Mouse (Mus musculus) hematopoietic stem cell, adult 5-6 weeks (primary cell): ENCODE results near the gene Rpp25. TPM values are rescaled to one million over a fixed set of nuclear protein-coding genes. Genes with fewer than 3 reads are reported as not detected.
A peak's percentile ranks its signal among the peaks of the same experiment; 100 is the strongest.

Experiments
- ATAC-seq, 2 experiments: fragments of 125-278 bp in 1 of 2; replicated peaks in 1 of 2; 2 replicates each; pipeline ENCODE4 v1.8.0; 2016 to 2017; ENCODE audit warnings: inconsistent platforms in 2 of 2, mild to moderate bottlenecking in 2 of 2, moderate number of reproducible peaks in 2 of 2, low read depth in 1 of 2, moderate TSS enrichment in 1 of 2; ENCODE audit not compliant: low FRiP score in 2 of 2, poor library complexity in 2 of 2, severe bottlenecking in 2 of 2, insufficient read depth in 1 of 2, low TSS enrichment in 1 of 2
- total RNA-seq: library from RNA; stranded (forward); fragments of 172-1452, 232-1000 nt; gene quantifications from 2 replicates; pipeline ENCODE4 v1.2.3, GENCODE M21; 2017

Rpp25 gene
- total RNA-seq, 1 experiment from 2014 or later: not detected

DNA sequence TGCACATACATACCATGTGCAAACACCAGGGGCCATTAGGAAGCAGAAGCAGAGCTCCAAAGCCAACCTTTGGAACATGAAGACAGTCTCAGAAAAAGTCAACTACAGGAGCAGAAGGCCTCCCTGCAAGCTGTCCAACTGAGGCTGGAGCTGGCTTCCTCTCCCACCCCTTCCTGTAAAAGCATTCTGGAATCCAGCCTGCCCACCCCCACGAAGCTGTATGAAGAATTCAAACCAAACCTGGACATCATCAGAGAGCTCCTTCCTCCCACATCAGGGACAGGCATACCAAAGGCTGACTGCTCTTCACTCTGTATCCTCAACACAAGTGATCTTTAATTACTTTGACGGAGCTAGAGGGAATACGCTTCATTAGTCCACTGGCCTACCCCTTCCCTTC, 40.1 kb downstream of the Rpp25 start:
- no peak for ATAC-seq

DNA sequence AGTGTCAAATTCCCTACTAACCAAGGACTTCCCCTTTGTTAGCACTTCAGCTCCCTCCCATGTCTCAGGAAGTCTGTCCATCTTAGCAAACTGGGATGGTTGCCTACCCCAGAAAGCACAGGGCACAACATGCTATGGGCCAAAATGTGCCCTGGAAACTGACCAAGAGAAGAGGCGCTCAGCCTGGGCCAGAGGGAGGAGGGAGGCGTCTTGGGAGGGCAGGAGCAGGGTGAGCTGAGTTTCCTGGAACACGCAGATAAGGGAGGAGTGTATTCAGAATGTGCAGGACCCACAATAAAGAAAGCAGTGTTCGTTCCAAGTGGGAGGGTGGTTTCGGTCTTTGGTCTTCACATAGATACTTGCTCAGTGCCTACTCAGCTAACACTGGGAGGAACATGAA, 43.5 kb downstream of the Rpp25 start:
- no peak for ATAC-seq

DNA sequence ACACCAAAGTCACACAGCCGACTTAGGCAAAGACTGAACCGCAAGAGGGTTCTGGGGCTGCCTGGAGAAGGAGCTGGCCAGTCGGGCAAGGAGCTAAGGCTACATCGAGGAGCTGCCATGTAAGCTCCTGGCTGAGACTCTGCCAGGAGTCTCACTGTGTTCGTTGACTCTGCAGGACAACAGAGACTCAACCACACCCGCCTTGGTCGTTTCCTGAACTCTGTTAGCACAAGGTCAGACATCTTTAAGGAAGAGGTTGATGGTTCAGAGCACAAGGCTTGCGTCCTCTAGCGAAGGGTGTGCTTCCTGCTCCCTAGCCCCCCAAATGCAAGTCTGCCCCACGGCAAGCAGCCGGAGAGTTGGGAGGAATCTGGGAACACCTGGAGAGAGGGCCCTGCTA, 44.0 kb downstream of the Rpp25 start:
- ATAC-seq: no peak

DNA sequence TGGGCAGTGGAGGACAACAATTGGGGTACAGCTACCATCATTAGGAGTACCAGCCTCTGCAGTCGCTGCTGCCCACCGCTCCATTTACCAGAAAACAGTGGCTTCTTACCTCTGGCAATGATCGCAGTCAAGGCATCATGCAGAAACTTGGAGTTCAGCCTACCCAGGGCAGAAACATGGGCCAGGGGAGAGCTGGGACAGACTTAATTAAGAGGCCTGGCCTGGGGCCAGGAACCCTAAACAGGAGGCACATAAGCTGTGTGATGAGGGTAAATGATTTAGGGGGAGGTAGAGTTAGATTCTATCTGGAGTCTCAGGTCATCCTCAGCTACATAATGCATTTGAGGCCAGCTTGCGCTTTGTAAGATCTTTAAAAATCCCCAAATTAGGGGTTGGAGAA, 45.4 kb downstream of the Rpp25 start:
- no peak for ATAC-seq

DNA sequence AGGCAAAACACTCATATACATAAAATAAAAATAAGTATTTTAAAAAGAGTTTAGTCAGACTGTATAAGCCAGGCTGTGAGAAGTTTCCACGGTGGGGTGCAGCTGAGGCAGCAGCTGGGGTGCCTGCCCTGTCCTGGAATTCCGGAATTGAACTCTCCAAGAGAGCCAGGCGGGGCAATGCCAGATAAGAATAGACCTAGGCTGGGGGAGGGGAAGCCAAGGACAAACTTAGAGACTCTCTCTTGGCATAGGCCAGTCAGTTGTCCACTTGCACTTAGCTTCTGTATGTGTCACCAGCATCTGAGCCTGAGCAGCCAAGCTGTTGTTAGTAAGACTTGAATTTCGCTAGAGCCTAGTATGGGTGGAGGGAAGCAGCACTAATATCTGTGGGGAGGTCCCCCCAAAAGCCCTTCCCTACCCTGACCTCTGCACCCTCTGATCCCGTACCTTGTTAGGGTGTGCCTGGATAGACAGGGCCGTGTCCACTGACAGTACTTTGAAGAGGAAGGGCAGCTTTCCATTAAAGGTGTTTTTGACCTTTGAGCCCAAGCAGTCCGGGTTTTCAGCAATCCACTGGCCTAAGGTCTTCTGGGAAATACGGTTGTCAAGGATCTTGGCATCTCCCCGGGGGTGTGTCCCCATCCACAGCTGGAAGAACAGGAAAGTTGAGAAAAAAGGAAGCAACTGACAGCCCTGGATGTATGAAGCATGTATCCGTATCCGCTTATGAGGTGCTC, 46.5 kb downstream of the Rpp25 start:
- ATAC-seq: no peak

DNA sequence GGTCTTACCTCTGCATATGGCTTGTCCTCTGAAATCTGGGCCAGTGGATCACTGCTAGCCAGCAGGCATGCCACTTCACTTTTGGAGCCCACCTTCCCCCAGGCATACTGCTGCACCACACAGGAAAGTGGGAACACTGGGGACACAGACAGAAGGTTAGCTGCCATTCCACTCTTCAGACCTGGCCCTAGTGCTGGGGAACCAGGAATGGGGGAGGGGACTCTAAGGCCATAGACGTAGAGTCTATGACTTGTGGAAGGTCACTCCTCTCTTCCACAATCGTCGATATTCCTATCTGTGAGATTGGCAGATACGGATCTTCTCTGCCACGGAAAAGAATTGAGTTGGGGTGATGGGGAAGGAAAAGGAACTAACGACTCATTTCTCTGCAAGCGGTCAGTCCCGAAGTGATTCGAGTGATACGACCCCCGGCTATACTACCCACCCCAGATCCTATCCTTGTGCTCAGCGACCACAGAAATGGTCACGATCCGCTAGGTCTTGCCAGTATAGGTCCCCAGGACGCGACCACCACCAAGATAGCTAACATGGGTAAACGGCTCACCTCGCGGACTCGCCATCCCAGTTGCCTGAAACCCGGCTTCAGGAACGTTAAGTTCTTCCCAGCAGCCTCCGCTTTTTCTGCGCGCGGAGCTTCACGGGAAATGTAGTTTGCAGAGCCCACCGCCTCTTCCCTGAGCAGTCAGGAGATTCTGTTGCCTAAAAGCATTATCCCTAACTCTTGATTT, 48.5 kb downstream of the Rpp25 start, which contains the start of gene Mpi:
Mpi (minus strand) TSS at position 625 of the 749 bp plus-strand sequence.
- ATAC-seq: peak; percentile 62 to 69; a peak in 3 of 4 replicates

DNA sequence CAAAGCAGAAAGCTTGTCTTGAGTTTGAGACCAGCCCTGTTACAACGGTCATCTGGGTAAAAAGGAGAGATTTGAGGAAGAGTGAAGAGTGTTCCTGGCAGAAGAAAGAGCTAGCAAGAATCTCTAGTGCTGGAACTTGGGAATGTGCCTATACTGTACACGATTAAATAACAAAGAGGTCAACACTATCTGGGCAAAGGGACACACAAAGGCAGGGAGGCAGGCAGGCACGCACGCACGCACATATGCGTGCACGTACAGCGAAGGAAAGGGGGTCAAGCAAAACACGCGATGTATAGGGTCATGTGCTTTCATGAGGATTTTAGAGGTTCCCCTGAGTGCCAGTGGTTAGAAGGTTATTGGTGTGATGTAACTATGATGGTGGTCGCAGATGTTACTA, 49.3 kb downstream of the Rpp25 start:
- ATAC-seq: no peak

DNA sequence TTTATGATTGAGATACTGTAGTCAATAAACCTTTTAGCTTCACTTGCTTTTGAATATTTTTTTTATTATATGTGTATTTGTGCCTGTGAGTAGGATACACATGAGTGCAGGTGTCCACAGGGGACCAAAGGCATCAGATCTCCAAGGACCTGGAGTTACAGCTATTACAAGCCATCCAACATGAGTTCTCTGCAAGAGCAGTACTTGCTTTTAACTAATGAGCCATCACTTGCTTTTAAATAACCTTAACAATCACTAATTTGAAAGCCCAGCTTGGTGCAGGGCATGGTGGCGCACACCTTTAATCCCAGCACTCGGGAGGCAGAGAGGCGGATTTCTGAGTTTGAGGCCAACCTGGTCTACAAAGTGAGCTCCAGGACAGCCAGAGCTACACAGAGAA, 50.9 kb downstream of the Rpp25 start:
- ATAC-seq: no peak

Other genes with a start within 250 kb of the Rpp25 start
- 26.4 and 32.4 TPM in 2 replicates for gene 1700017B05Rik, start 241.4 kb upstream of the Rpp25 start, total RNA-seq
- gene Ppcdc, start 63.9 kb upstream of the Rpp25 start, total RNA-seq: 29.9 and 37.0 TPM in 2 replicates
- 0.10 TPM in 1 of 2 replicates, not detected in the other for gene Scamp5, start 36.0 kb upstream of the Rpp25 start, total RNA-seq
- 54.6 and 80.4 TPM in 2 replicates for gene Cox5a, start 17.2 kb downstream of the Rpp25 start, total RNA-seq
- gene Fam219b, start 33.5 kb downstream of the Rpp25 start, total RNA-seq: 16.7 and 18.6 TPM in 2 replicates
- 9.9 and 11.2 TPM in 2 replicates for gene Mpi, start 48.7 kb downstream of the Rpp25 start, total RNA-seq
- gene Scamp2, start 56.9 kb downstream of the Rpp25 start, total RNA-seq: 15.3 and 25.0 TPM in 2 replicates
- 2.8 and 5.0 TPM in 2 replicates for gene Ulk3, start 85.4 kb downstream of the Rpp25 start, total RNA-seq
- gene Cplx3, start 102.3 kb downstream of the Rpp25 start, total RNA-seq: 0.15 TPM in 1 of 2 replicates, not detected in the other
- gene Lman1l, start 116.7 kb downstream of the Rpp25 start, total RNA-seq: not detected in 2 replicates
- 166 and 212 TPM in 2 replicates for gene Csk, start 149.6 kb downstream of the Rpp25 start, total RNA-seq
- gene Cyp1a2, start 179.7 kb downstream of the Rpp25 start, total RNA-seq: not detected in 2 replicates
- not detected in 2 replicates for gene Cyp1a1, start 183.9 kb downstream of the Rpp25 start, total RNA-seq
- 5.4 and 8.0 TPM in 2 replicates for gene Edc3, start 204.5 kb downstream of the Rpp25 start, total RNA-seq